Mouse (Mus musculus): ENCODE measurements around the gene Slc35d3. TPM values are rescaled to one million over a fixed set of nuclear protein-coding genes. Genes with fewer than 3 reads are reported as not detected.

Gene Slc35d3
- polyA plus RNA-seq (2021; fragmentation: Nextera tagmentation), result 0.58 and 0.62 TPM in 2 replicates
- long read RNA-seq, experiment 1, partial matches to known transcripts, result 0 of 1 reads
- long read RNA-seq, experiment 1, other reads (novel, unspliced or antisense), result 1 of 1 reads
- long read RNA-seq, experiment 2, transcript Slc35d3-201 (2 exons, 2,630 nt), result major isoform, 11 of 13 reads
- long read RNA-seq, experiment 2, partial matches to known transcripts, result 1 of 13 reads
- long read RNA-seq, experiment 2, other reads (novel, unspliced or antisense), result 1 of 13 reads

GRCm38 (mm10) chr10:19850998-19851691 is at the start of gene Slc35d3:
Slc35d3 (minus strand) TSS chr10:19851459.

Other genes starting within 250 kb of the Slc35d3 start
- not detected in 2 replicates for gene Il22ra2, start 229.5 kb downstream of the Slc35d3 start, polyA plus RNA-seq (2021; fragmentation: Nextera tagmentation)
- 0.09 TPM in 1 of 2 replicates, not detected in the other for gene Il20ra, start 138.9 kb downstream of the Slc35d3 start, polyA plus RNA-seq (2021; fragmentation: Nextera tagmentation)
- gene Pex7, start 56.2 kb upstream of the Slc35d3 start, polyA plus RNA-seq (2021; fragmentation: Nextera tagmentation), result 24.4 and 28.2 TPM in 2 replicates
- gene Map3k5, start 83.0 kb upstream of the Slc35d3 start, polyA plus RNA-seq (2021; fragmentation: Nextera tagmentation), result 4.4 and 5.4 TPM in 2 replicates